Mouse (Mus musculus) lung, adult 2 months (tissue): ENCODE measurements around the gene Klf1.

Experiments used
- CTCF ChIP-seq: fragments of 200-500 bp; IDR thresholded peaks from 2 replicates; pipeline ENCODE4 v1.5.1; 2011; ENCODE audit warnings: mild to moderate bottlenecking, low read length, control low read depth; ENCODE audit not compliant: insufficient read depth
- POLR2A ChIP-seq: fragments of 200-500 bp; IDR thresholded peaks from 2 replicates; pipeline ENCODE4 v1.6.1; 2011; ENCODE audit warnings: low read depth, mild to moderate bottlenecking, control low read depth, low read length, borderline replicate concordance; ENCODE audit errors: extremely low read depth

DNA sequence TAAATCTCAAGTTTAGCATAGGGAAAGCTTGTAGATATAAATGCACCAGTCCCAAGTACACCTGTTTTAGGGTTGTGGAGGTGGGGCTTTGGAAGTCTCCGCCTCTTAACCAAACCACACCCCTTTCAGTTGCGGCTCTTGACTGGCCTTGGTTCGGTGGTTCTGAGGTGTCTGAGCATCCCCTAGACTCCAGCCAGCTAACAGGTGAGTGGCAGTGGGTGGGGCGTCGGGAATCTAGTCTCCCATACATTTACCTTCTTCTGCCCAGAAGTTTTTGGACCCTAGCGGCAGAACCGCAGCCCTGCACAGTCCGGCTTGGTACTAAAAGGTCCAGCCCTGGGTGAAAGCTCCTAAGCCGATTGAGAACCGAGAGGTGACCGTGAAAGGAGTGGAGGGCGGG is 48.0 kb downstream of the Klf1 start:
- TF ChIP-seq CTCF, result no peak
- no peak for TF ChIP-seq POLR2A
